Mouse (Mus musculus) heart, postnatal 0 days (tissue): ENCODE results near the gene Wdpcp.

Experiments
- CTCF ChIP-seq: IDR thresholded peaks from 2 replicates; pipeline ENCODE4 v1.5.1; 2016; ENCODE audit warnings: antibody characterized with exemption, control low read depth, low read depth
- EP300 ChIP-seq: IDR thresholded peaks from 2 replicates; pipeline ENCODE4 v1.6.1; 2016; ENCODE audit warnings: antibody characterized with exemption, low read depth

GRCm38 (mm10) chr11:21549052-21549451 is 23.0 kb upstream of the Wdpcp start:
- TF ChIP-seq CTCF (no peak), EP300 (no peak)
